Mouse (Mus musculus): Measurements from ENCODE around the gene Eif2s3x.

DNA sequence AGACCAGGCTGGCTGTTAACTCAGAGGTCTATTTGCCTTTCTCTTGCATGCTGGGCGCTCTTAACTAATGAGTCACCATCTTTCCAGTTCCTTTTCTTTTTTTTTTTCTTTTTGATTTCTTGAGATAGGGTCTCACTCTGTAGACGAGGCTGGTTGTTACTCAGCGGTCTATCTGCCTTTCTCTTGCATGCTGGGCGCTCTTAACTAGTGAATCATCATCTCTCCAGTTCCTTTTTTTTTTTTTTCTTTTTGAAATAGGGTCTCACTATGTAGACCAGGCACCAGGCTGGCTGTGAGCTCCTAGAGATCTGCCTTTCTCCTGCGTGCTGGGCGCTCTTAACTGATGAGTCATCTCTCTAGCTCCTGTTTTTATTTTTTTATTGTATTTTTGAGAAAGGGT lies 43.3 kb downstream of the Eif2s3x start:
- TF ChIP-seq MAFK (IDR thresholded peaks at IDR 0.05; ENCODE audit: insufficient read depth, low read depth, low read length) (no peak), ZC3H11A (IDR thresholded peaks at IDR 0.05; ENCODE audit: borderline replicate concordance, low read depth, low read length) (no peak), CHD2 (IDR thresholded peaks at IDR 0.05; ENCODE audit: low read depth, low read length) (no peak)

Data from ES-E14 (cell line).